Mouse (Mus musculus): Measurements from ENCODE around the gene Ablim1. TPM values are rescaled to one million over a fixed set of nuclear protein-coding genes. Genes with fewer than 3 reads are reported as not detected.

Ablim1 gene
- 30.6 TPM for polyA plus RNA-seq (2014; fragmentation: Illumina TruSeq; extraction: RNeasy Lipid Tissue Mini Kit (QIAGEN cat#74804); ENCODE audit: insufficient read depth, low read depth, low replicate concordance)

GRCm38 (mm10) chr19:57314346-57315012 lies at the start of gene Ablim1:
Gene Ablim1, minus strand, starts transcription at chr19:57314919.

GRCm38 (mm10) chr19:57360341-57361130 lies 45.8 kb upstream of the Ablim1 start, which contains the start of gene Fam160b1:
Gene Fam160b1, plus strand, starts transcription at chr19:57360680.

GRCm38 (mm10) chr19:57007781-57008710 lies 306.7 kb downstream of the Ablim1 start, which contains the start of gene Afap1l2:
Gene Afap1l2, minus strand, starts transcription at chr19:57008228.

Other genes with a start within 250 kb of the Ablim1 start
- 7.9 TPM for gene Fam160b1, start 45.8 kb upstream of the Ablim1 start, polyA plus RNA-seq (2014; fragmentation: Illumina TruSeq; extraction: RNeasy Lipid Tissue Mini Kit (QIAGEN cat#74804); ENCODE audit: insufficient read depth, low read depth, low replicate concordance)
- 3.8 TPM for gene Trub1, start 138.0 kb upstream of the Ablim1 start, polyA plus RNA-seq (2014; fragmentation: Illumina TruSeq; extraction: RNeasy Lipid Tissue Mini Kit (QIAGEN cat#74804); ENCODE audit: insufficient read depth, low read depth, low replicate concordance)

Measured in lung, adult 10 weeks (tissue).